Comparison of ENCODE assay signal across 14 mouse cellular contexts in genomic region chr3:121509141-121509540, GRCm38 (mm10). TPM values are rescaled to one million over a fixed set of nuclear protein-coding genes. Genes with fewer than 3 reads are reported as not detected.
DNase-seq lines count a peak whose midpoint lies in the region.
"Had no signal": no experiment of that assay in that cellular context is flagged by ENCODE, and none has a peak within 500 bp of the region (broad histone marks: within the 10 kb centered on the region; RNA-seq: fewer than 3 reads in every experiment).

No protein-coding gene starts in this region.

- intact Hi-C loops in heart, postnatal 10 days (cut with DNase I): no loop called here

- peak; percentile 19 for DNase-seq in lung, postnatal 36 days
- no peak for DNase-seq in lung, adult 18-20 months
- peak; percentile 20 to 48 for DNase-seq in heart, adult 9 months (ENCODE audit: low spot score in 2 of 2)
- peak; percentile 42 to 56 for DNase-seq in heart, postnatal 10 days
- DNase-seq in thymus, postnatal 25 days: no peak
- no peak for DNase-seq in urinary bladder, postnatal 14 days (ENCODE audit: low spot score)
- DNase-seq in kidney, postnatal 4 days: no peak
- DNase-seq in adrenal gland, adult 18-20 months (ENCODE audit: low spot score in 2 of 2): no peak
- DNase-seq: adrenal gland, postnatal 25 days; kidney, adult 9 months; layer of hippocampus, postnatal 36 days; liver, embryonic 13.5 days; thymus, postnatal 4 days had no signal

RNA-seq across cellular contexts. Expression of gene Slc44a3, which starts 23.1 kb away (rescaled TPM):
- under 1 TPM; 0.32 to 0.74 TPM for total RNA-seq in heart, postnatal 10 days (2021)
- 10 to 100 TPM; 20.3 to 24.1 TPM for total RNA-seq in adrenal gland, adult 18-20 months (2021)
- total RNA-seq: layer of hippocampus, postnatal 36 days; left cerebral cortex, postnatal 36 days had no signal

Comparison
In these comparisons a context has a peak if more than half of its experiments do, and no peak if none do; other contexts are left out.
1. DNase-seq: peak in lung, postnatal 36 days (single experiment), heart, adult 9 months (2 of 2) and heart, postnatal 10 days (2 of 2); none in lung, adult 18-20 months (0 of 2), thymus, postnatal 25 days (single experiment), urinary bladder, postnatal 14 days (single experiment), kidney, postnatal 4 days (0 of 2) and adrenal gland, adult 18-20 months (0 of 2).
2. RNA of gene Slc44a3, which starts 23.1 kb away (total RNA-seq): 20.3 to 24.1 TPM in adrenal gland, adult 18-20 months; 0.32 to 0.74 TPM in heart, postnatal 10 days; every median in the first group is over 10 times any median in the second.